Comparison of ENCODE assay signal across 30 mouse cellular contexts in genomic region chr7:140851916-140852315, GRCm38 (mm10). TPM values are rescaled to one million over a fixed set of nuclear protein-coding genes. Genes with fewer than 3 reads are reported as not detected.
"Had no signal": no experiment of that assay in that cellular context is flagged by ENCODE, and none has a peak within 500 bp of the region (broad histone marks: within the 10 kb centered on the region; RNA-seq: fewer than 3 reads in every experiment).

No protein-coding gene starts in this region.

- ATAC-seq: liver, postnatal 0 days had no signal

- H3K9ac ChIP-seq: limb, embryonic 12.5 days; limb, embryonic 15.5 days; liver, embryonic 14.5 days; liver, postnatal 0 days; lung, embryonic 15.5 days; neural tube, embryonic 12.5 days; neural tube, embryonic 15.5 days had no signal

- H3K4me2 ChIP-seq: limb, embryonic 12.5 days; limb, embryonic 15.5 days; lung, embryonic 15.5 days; neural tube, embryonic 12.5 days; neural tube, embryonic 15.5 days had no signal

- H3K27ac ChIP-seq: limb, embryonic 12.5 days; limb, embryonic 15.5 days; liver, embryonic 14.5 days; lung, embryonic 15.5 days; midbrain, embryonic 10.5 days; neural tube, embryonic 12.5 days; neural tube, embryonic 15.5 days; stomach, postnatal 0 days had no signal

- H3K27me3 ChIP-seq: limb, embryonic 15.5 days; lung, embryonic 15.5 days; neural tube, embryonic 12.5 days; neural tube, embryonic 15.5 days had no signal

- H3K9me3 ChIP-seq: limb, embryonic 12.5 days; limb, embryonic 15.5 days; lung, embryonic 15.5 days; megakaryocyte, embryonic 14.5 days; midbrain, embryonic 10.5 days; neural tube, embryonic 12.5 days; neural tube, embryonic 15.5 days had no signal

- H3K4me3 ChIP-seq: limb, embryonic 12.5 days; limb, embryonic 15.5 days; lung, embryonic 15.5 days; megakaryocyte, embryonic 14.5 days; midbrain, embryonic 10.5 days; neural tube, embryonic 12.5 days; neural tube, embryonic 15.5 days had no signal

- DNase-seq: kidney, adult 2 months; kidney, postnatal 10 days; kidney, postnatal 36 days; layer of hippocampus, postnatal 36 days; left cerebral cortex, postnatal 4 days; liver, postnatal 0 days; lung, postnatal 10 days; lung, postnatal 36 days; midbrain, embryonic 14.5 days; right cerebral cortex, adult 18-20 months; right cerebral cortex, postnatal 14 days; right cerebral cortex, postnatal 4 days; thymus, adult 2 months; thymus, postnatal 14 days; thymus, postnatal 4 days had no signal

RNA-seq across cellular contexts. Expression of gene Gm45785, which starts 4.2 kb away (rescaled TPM):
- total RNA-seq: layer of hippocampus, postnatal 36 days had no signal
- polyA plus RNA-seq: kidney, adult 2 months; kidney, embryonic 14.5 days; limb, embryonic 15.5 days; liver, embryonic 14.5 days; liver, postnatal 0 days; lung, embryonic 15.5 days; midbrain, embryonic 10.5 days; midbrain, embryonic 14.5 days; neural tube, embryonic 12.5 days; neural tube, embryonic 15.5 days; stomach, embryonic 14.5 days; stomach, postnatal 0 days; thymus, adult 2 months had no signal

RNA-seq across cellular contexts. Expression of gene Odf3, which starts 4.3 kb away (rescaled TPM):
- total RNA-seq: layer of hippocampus, adult 8-10 months; layer of hippocampus, postnatal 10 days; layer of hippocampus, postnatal 36 days; left cerebral cortex, postnatal 14 days; left cerebral cortex, postnatal 4 days had no signal
- polyA plus RNA-seq: kidney, embryonic 14.5 days; limb, embryonic 12.5 days; limb, embryonic 15.5 days; liver, embryonic 14.5 days; liver, postnatal 0 days; lung, embryonic 15.5 days; midbrain, embryonic 10.5 days; midbrain, embryonic 14.5 days; neural tube, embryonic 12.5 days; neural tube, embryonic 15.5 days; stomach, embryonic 14.5 days; stomach, postnatal 0 days; thymus, adult 2 months had no signal

RNA-seq across cellular contexts. Expression of gene Scgb1c1, which starts 6.6 kb away (rescaled TPM):
- total RNA-seq: layer of hippocampus, adult 8-10 months; layer of hippocampus, postnatal 10 days; layer of hippocampus, postnatal 36 days; left cerebral cortex, adult 8-10 months; left cerebral cortex, postnatal 14 days; left cerebral cortex, postnatal 4 days had no signal
- polyA plus RNA-seq: kidney, embryonic 14.5 days; limb, embryonic 12.5 days; limb, embryonic 15.5 days; liver, embryonic 14.5 days; liver, postnatal 0 days; lung, embryonic 15.5 days; midbrain, embryonic 10.5 days; midbrain, embryonic 14.5 days; neural tube, embryonic 12.5 days; neural tube, embryonic 15.5 days; stomach, embryonic 14.5 days; stomach, postnatal 0 days had no signal
